ENCODE assay signal across 12 mouse cellular contexts in the genomic region with DNA sequence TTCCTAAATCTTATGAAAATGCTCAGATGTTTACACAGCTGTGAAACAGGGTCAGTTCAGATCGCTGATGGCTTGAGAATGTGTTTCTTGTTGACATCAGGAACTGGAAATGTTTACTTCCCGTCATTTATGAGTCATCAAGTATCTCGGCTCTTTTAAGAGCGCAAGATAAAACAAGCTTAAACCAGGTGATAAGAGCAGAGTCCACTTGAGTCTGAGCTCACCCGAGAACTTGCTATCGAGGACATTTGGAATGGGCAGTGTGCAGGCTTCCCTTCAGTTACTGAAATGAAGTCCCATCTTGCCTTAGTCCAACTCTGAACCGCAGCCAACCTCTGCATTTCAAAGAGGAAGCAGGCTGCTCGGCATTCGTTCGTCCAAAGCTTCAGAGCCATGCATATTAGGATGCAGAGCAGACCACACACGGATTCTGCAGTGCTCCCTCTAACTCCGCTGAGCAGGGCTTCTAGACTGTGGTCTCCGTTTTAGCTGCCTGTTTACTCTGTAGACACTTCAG. TPM values are rescaled to one million over a fixed set of nuclear protein-coding genes. Genes with fewer than 3 reads are reported as not detected.
DNase-seq lines count a peak whose midpoint lies in the region; ATAC-seq lines count a peak whose summit lies in the region.
"Had no signal": no experiment of that assay in that cellular context is flagged by ENCODE, and none has a peak within 500 bp of the region (broad histone marks: within the 10 kb centered on the region; RNA-seq: fewer than 3 reads in every experiment).

No protein-coding gene starts in this region.

- no peaks in the 10 kb centered on the region for H3K9me3 ChIP-seq in heart, embryonic 16.5 days (replicated peaks; ENCODE audit: control insufficient read depth, low read length)
- no peaks in the 10 kb centered on the region for H3K9me3 ChIP-seq in lung, embryonic 16.5 days (ENCODE audit: control insufficient read depth, low read length)
- no peaks in the 10 kb centered on the region for H3K9me3 ChIP-seq in midbrain, embryonic 15.5 days
- H3K9me3 ChIP-seq: hindbrain, embryonic 12.5 days; limb, embryonic 15.5 days had no signal

- no peak overlapping the region for H3K4me3 ChIP-seq in heart, embryonic 16.5 days (ENCODE audit: low read length)
- peak overlapping the region; percentile 8; the same call in 1 of the 2 replicates for H3K4me3 ChIP-seq in lung, embryonic 16.5 days (ENCODE audit: low read length)
- no peak overlapping the region for H3K4me3 ChIP-seq in midbrain, embryonic 15.5 days
- H3K4me3 ChIP-seq: erythroblast, embryonic 14.5 days; hindbrain, embryonic 12.5 days; limb, embryonic 15.5 days had no signal

- H3K36me3 ChIP-seq in heart, embryonic 16.5 days (ENCODE audit: control insufficient read depth, insufficient read depth), result no peaks in the 10 kb centered on the region
- no peaks in the 10 kb centered on the region for H3K36me3 ChIP-seq in lung, embryonic 16.5 days (ENCODE audit: control insufficient read depth, insufficient read depth, low read length)
- H3K36me3 ChIP-seq in midbrain, embryonic 15.5 days (replicated peaks), result no peaks in the 10 kb centered on the region
- H3K36me3 ChIP-seq: hindbrain, embryonic 12.5 days; limb, embryonic 15.5 days had no signal

- H3K4me2 ChIP-seq in heart, embryonic 16.5 days (ENCODE audit: low read depth, low read length), result peak overlapping the region; percentile 41
- peak overlapping the region; percentile 41 for H3K4me2 ChIP-seq in lung, embryonic 16.5 days (ENCODE audit: low read depth, low read length)
- H3K4me2 ChIP-seq in midbrain, embryonic 15.5 days, result no peak overlapping the region
- H3K4me2 ChIP-seq: hindbrain, embryonic 12.5 days; limb, embryonic 15.5 days had no signal

- WGBS in heart, embryonic 16.5 days, result 5% methylated on average over 13 of the region's 13 CpGs
- 2% methylated on average over 13 of the region's 13 CpGs for WGBS in lung, embryonic 16.5 days
- WGBS in midbrain, embryonic 15.5 days, result 66% methylated on average over 13 of the region's 13 CpGs

- peaks cover 2% of the 10 kb centered on the region; the same call in 1 of the 2 replicates for H3K27me3 ChIP-seq in heart, embryonic 16.5 days (ENCODE audit: control insufficient read depth, insufficient read depth, low read length)
- no peaks in the 10 kb centered on the region for H3K27me3 ChIP-seq in lung, embryonic 16.5 days (ENCODE audit: control insufficient read depth, insufficient read depth, low read depth, low read length)
- no peaks in the 10 kb centered on the region for H3K27me3 ChIP-seq in midbrain, embryonic 15.5 days (replicated peaks)
- H3K27me3 ChIP-seq: hindbrain, embryonic 12.5 days; limb, embryonic 15.5 days had no signal

- peaks cover 5% of the 10 kb centered on the region; the same call in 1 of the 2 replicates for H3K4me1 ChIP-seq in heart, embryonic 16.5 days (ENCODE audit: control insufficient read depth, insufficient read depth, low read length)
- H3K4me1 ChIP-seq in lung, embryonic 16.5 days (replicated peaks; ENCODE audit: control insufficient read depth, insufficient read depth, low read length), result peaks cover 14% of the 10 kb centered on the region
- no peaks in the 10 kb centered on the region for H3K4me1 ChIP-seq in midbrain, embryonic 15.5 days
- H3K4me1 ChIP-seq: hindbrain, embryonic 12.5 days; limb, embryonic 15.5 days had no signal

- DNase-seq in heart, adult 18-20 months, result peak; percentile 6 to 31
- DNase-seq in heart, postnatal 25 days (ENCODE audit: low spot score), result no peak
- peak; percentile 63 for DNase-seq in 416B (ENCODE audit: low read depth)
- no peak for DNase-seq in cerebellum, adult 18-20 months
- no peak for DNase-seq in cerebellum, postnatal 25 days
- DNase-seq: adrenal gland, postnatal 25 days had no signal

- H3K9ac ChIP-seq in heart, embryonic 16.5 days (ENCODE audit: low read length), result no peak overlapping the region
- H3K9ac ChIP-seq in lung, embryonic 16.5 days (ENCODE audit: low read length), result no peak overlapping the region
- H3K9ac ChIP-seq in midbrain, embryonic 15.5 days, result no peak overlapping the region
- H3K9ac ChIP-seq: hindbrain, embryonic 12.5 days; limb, embryonic 15.5 days had no signal

- intact Hi-C loops in heart, postnatal 25 days (cut with DNase I), result no loop called here

- no peak overlapping the region for H3K27ac ChIP-seq in heart, embryonic 16.5 days (ENCODE audit: low read length)
- H3K27ac ChIP-seq in lung, embryonic 16.5 days (ENCODE audit: low read length), result peak overlapping the region; percentile 31; the same call in 1 of the 2 replicates
- H3K27ac ChIP-seq in midbrain, embryonic 15.5 days, result no peak overlapping the region
- H3K27ac ChIP-seq: hindbrain, embryonic 12.5 days; limb, embryonic 15.5 days had no signal

- ATAC-seq in heart, embryonic 16.5 days (replicated peaks; ENCODE audit: extremely low read depth, insufficient read depth, low FRiP score), result no peak
- peak; percentile 88 for ATAC-seq in lung, embryonic 16.5 days (ENCODE audit: low read depth)
- no peak for ATAC-seq in midbrain, embryonic 15.5 days (replicated peaks)

RNA-seq across cellular contexts. Expression of a gene that starts 37.0 kb away (rescaled TPM):
- under 1 TPM in 1 of 2 experiments, not detected in 1; 0.87 TPM for total RNA-seq in heart, adult 18-20 months (2021)
- not detected for total RNA-seq in heart, postnatal 25 days (2021)
- 0.62 and 1.6 TPM in 2 replicates for polyA plus RNA-seq in heart, embryonic 16.5 days (2015; fragmentation: Nextera tagmentation; extraction: Ambion mirVana)
- polyA plus RNA-seq in lung, embryonic 16.5 days (2015; fragmentation: Nextera tagmentation; extraction: Ambion mirVana), result 4.0 and 4.1 TPM in 2 replicates
- polyA plus RNA-seq in midbrain, embryonic 15.5 days (2015; fragmentation: Nextera tagmentation; extraction: Ambion mirVana), result 1.4 and 1.8 TPM in 2 replicates
- polyA plus RNA-seq: erythroblast, embryonic 14.5 days had no signal

RNA-seq across cellular contexts. Expression of a gene that starts 42.6 kb away (rescaled TPM):
- total RNA-seq in heart, adult 18-20 months (2021), result not detected
- total RNA-seq in heart, postnatal 25 days (2021), result not detected
- not detected in 2 replicates for polyA plus RNA-seq in heart, embryonic 16.5 days (2015; fragmentation: Nextera tagmentation; extraction: Ambion mirVana)
- polyA plus RNA-seq in lung, embryonic 16.5 days (2015; fragmentation: Nextera tagmentation; extraction: Ambion mirVana), result 0.10 TPM in 1 of 2 replicates, not detected in the other
- 0.09 and 0.13 TPM in 2 replicates for polyA plus RNA-seq in midbrain, embryonic 15.5 days (2015; fragmentation: Nextera tagmentation; extraction: Ambion mirVana)
- total RNA-seq: adrenal gland, postnatal 25 days had no signal
- polyA plus RNA-seq: erythroblast, embryonic 14.5 days; hindbrain, embryonic 12.5 days; limb, embryonic 15.5 days had no signal

Comparison
In these comparisons a context has a peak if more than half of its experiments do, and no peak if none do; other contexts are left out.
1. DNase-seq: peak in heart, adult 18-20 months (2 of 2) and 416B (single experiment); none in heart, postnatal 25 days (single experiment), cerebellum, adult 18-20 months (0 of 2) and cerebellum, postnatal 25 days (0 of 2).